Mouse (Mus musculus) lung, adult 2 months (tissue): ENCODE measurements at regions not wholly inside any gene's neighbourhood (a gene's known extent, or its start where the extent isn't known, plus 50 kb on each side); places are given as distances from the start of the nearest gene placed in this dataset.

Experiments used
- DNase-seq: peaks from one replicate; pipeline ENCODE4 v3.0.0; 2022
- H3K4me1 ChIP-seq: fragments of 200-500 bp; 2 replicates; pipeline ENCODE4 v1.6.1; 2011; ENCODE audit warnings: low read length; ENCODE audit not compliant: control insufficient read depth, insufficient read depth
- H3K4me3 ChIP-seq: fragments of 200-500 bp; replicated peaks from 2 replicates; pipeline ENCODE3; 2011; ENCODE audit warnings: low read depth, mild to moderate bottlenecking, control low read depth, low read length; ENCODE audit errors: extremely low read depth
- CTCF ChIP-seq: fragments of 200-500 bp; IDR thresholded peaks from 2 replicates; pipeline ENCODE4 v1.5.1; 2011; ENCODE audit warnings: mild to moderate bottlenecking, low read length, control low read depth; ENCODE audit not compliant: insufficient read depth
- POLR2A ChIP-seq: fragments of 200-500 bp; IDR thresholded peaks from 2 replicates; pipeline ENCODE4 v1.6.1; 2011; ENCODE audit warnings: low read depth, mild to moderate bottlenecking, control low read depth, low read length, borderline replicate concordance; ENCODE audit errors: extremely low read depth
- WGBS: fragments of 180-500 bp; shearing (Covaris S2); methylation state at CpG from one replicate; pipeline ENCODE4 v1.1.7; 2018; 5-methylcytosine and 5-hydroxymethylcytosine counted together

- TF ChIP-seq POLR2A (no peak), CTCF (no peak)
- Histone ChIP-seq H3K4me3 (no peak overlapping the region), H3K4me1 (peaks cover 2% of the 10 kb centered on the region; the same call in 1 of the 2 replicates)
- 78% methylated on average over 8 of the region's 8 CpGs for WGBS
- no peak for DNase-seq
These were observed 126.9 kb upstream of the Jun start for GRCm38 (mm10) chr4:95178900-95179299.

GRCm38 (mm10) chr4:95180446-95180845 lies 128.4 kb upstream of the Jun start:
- TF ChIP-seq POLR2A (no peak), CTCF (no peak)
- H3K4me3 ChIP-seq = no peak overlapping the region
- peaks cover 4% of the 10 kb centered on the region for H3K4me1 ChIP-seq
- no peak for DNase-seq
- WGBS = 95% methylated on average over 5 of the region's 5 CpGs

- H3K4me1 ChIP-seq = peaks cover 4% of the 10 kb centered on the region
- no peak for DNase-seq
- no peak overlapping the region for H3K4me3 ChIP-seq
- no peak for TF ChIP-seq POLR2A
- TF ChIP-seq CTCF = no peak
These were observed 129.0 kb upstream of the Jun start for GRCm38 (mm10) chr4:95180999-95181398.

- H3K4me3 ChIP-seq = no peak overlapping the region
- H3K4me1 ChIP-seq = peaks cover 4% of the 10 kb centered on the region
- TF ChIP-seq POLR2A = no peak
- TF ChIP-seq CTCF = no peak
- DNase-seq = no peak
- 31% methylated on average over 4 of the region's 4 CpGs for WGBS
These were observed 132.2 kb upstream of the Jun start for GRCm38 (mm10) chr4:95184180-95184579.

- no peak for DNase-seq
- no peak overlapping the region for H3K4me3 ChIP-seq
- 59% methylated on average over 14 of the region's 14 CpGs for WGBS
- H3K4me1 ChIP-seq = peaks cover 4% of the 10 kb centered on the region
- TF ChIP-seq POLR2A = no peak
- no peak for TF ChIP-seq CTCF
These were observed 133.3 kb upstream of the Jun start for GRCm38 (mm10) chr4:95185113-95185915.

GRCm38 (mm10) chr4:95185916-95186200 lies 133.8 kb upstream of the Jun start:
- no peak for TF ChIP-seq POLR2A
- TF ChIP-seq CTCF = no peak
- WGBS = 82% methylated on average over 3 of the region's 3 CpGs
- peaks cover 4% of the 10 kb centered on the region for H3K4me1 ChIP-seq
- H3K4me3 ChIP-seq = no peak overlapping the region
- DNase-seq = no peak

GRCm38 (mm10) chr4:95188107-95188506 lies 136.1 kb upstream of the Jun start:
- no peak overlapping the region for H3K4me3 ChIP-seq
- TF ChIP-seq CTCF (no peak), POLR2A (no peak)
- WGBS = 77% methylated on average over 3 of the region's 3 CpGs
- H3K4me1 ChIP-seq = peaks cover 8% of the 10 kb centered on the region; the same call in 1 of the 2 replicates
- DNase-seq = no peak

GRCm38 (mm10) chr4:95191654-95192406 lies 139.8 kb upstream of the Jun start:
- no peak overlapping the region for H3K4me3 ChIP-seq
- WGBS = 88% methylated on average over 7 of the region's 7 CpGs
- no peak for DNase-seq
- peaks cover 11% of the 10 kb centered on the region for H3K4me1 ChIP-seq
- no peak for TF ChIP-seq POLR2A

GRCm38 (mm10) chr4:95192562-95192961 lies 140.5 kb upstream of the Jun start:
- TF ChIP-seq POLR2A (no peak), CTCF (no peak)
- Histone ChIP-seq H3K4me3 (no peak overlapping the region), H3K4me1 (peaks cover 11% of the 10 kb centered on the region)
- no peak for DNase-seq

GRCm38 (mm10) chr4:95193028-95193427 lies 141.0 kb upstream of the Jun start:
- no peak for TF ChIP-seq CTCF
- no peak; the same call in 1 of the 2 replicates for TF ChIP-seq POLR2A
- peak; percentile 55 for DNase-seq
- peaks cover 11% of the 10 kb centered on the region for H3K4me1 ChIP-seq
- WGBS = 6% methylated on average over 4 of the region's 4 CpGs
- no peak overlapping the region for H3K4me3 ChIP-seq
